Mouse (Mus musculus): ENCODE results near the gene Hist1h2ad. TPM values are rescaled to one million over a fixed set of nuclear protein-coding genes. Genes with fewer than 3 reads are reported as not detected.

The Hist1h2ad gene
- total and polyA plus RNA-seq, 3 experiments: 13.2 to 744 TPM; not detected in 1

GRCm38 (mm10) chr13:23595185-23595584, 21.0 kb downstream of the Hist1h2ad start:
- Histone ChIP-seq H3K79me2 (replicated peaks; ENCODE audit: control insufficient read depth, extremely low read depth, insufficient read depth, poor library complexity, severe bottlenecking) (no peaks in the 10 kb centered on the region), H3K27ac (ENCODE audit: insufficient read depth, low read depth) (no peak overlapping the region), H3K4me3 (replicated peaks in 1 of 3; ENCODE audit: low read depth in 2 of 3, low read length in 2 of 3, poor library complexity in 1 of 3) (no peak overlapping the region), H3K4me1 (ENCODE audit: control insufficient read depth in 1 of 2, insufficient read depth in 2 of 2) (peaks cover 2 to 34% of the 10 kb centered on the region in 2 experiments; a peak in 3 of 4 replicates), H3K9ac (ENCODE audit: insufficient read depth, low read depth) (no peak overlapping the region), H3K36me3 (replicated peaks in 1 of 2; ENCODE audit: control insufficient read depth in 1 of 2, insufficient read depth in 1 of 2, low read length in 1 of 2) (no peaks in the 10 kb centered on the region), H3K9me3 (replicated peaks; ENCODE audit: low read length) (no peaks in the 10 kb centered on the region), H3K27me3 (replicated peaks) (no peaks in the 10 kb centered on the region), H3K4me2 (ENCODE audit: insufficient read depth, low read depth, poor library complexity, severe bottlenecking) (no peak overlapping the region)
- DNase-seq (ENCODE audit: extremely low read depth): no peak
- in situ Hi-C loops (cut with MboI; ENCODE audit: low pct_ligation_motif_present, low pct_unique_long_range_greater_than_20kb, low sequenced_read_pairs) (no loop called here), dilution Hi-C loops (cut with MboI; ENCODE audit: extremely low pct_ligation_motif_present, extremely low pct_unique_long_range_greater_than_20kb, low sequenced_read_pairs) (no loop called here)
- TF ChIP-seq POLR2A (IDR thresholded peaks at IDR 0.05; ENCODE audit: low read depth, low read length) (no peak), RCOR1 (conservative IDR thresholded peaks at IDR 0.05; ENCODE audit: low read depth, low read length) (no peak), MAFK (IDR thresholded peaks at IDR 0.05; ENCODE audit: insufficient replicate concordance, low read length) (no peak), HCFC1 (IDR thresholded peaks at IDR 0.05; ENCODE audit: low read depth, low read length) (no peak), IRF4 (IDR thresholded peaks at IDR 0.05; ENCODE audit: low read depth, low read length) (no peak), CTCF (conservative IDR thresholded peaks at IDR 0.05 in 1 of 2, IDR thresholded peaks at IDR 0.05 in 1 of 2; ENCODE audit: low read depth in 2 of 2, low read length in 2 of 2) (no peak), ZC3H11A (IDR thresholded peaks at IDR 0.05; ENCODE audit: low read depth, low read length) (no peak), KAT2A (IDR thresholded peaks at IDR 0.05; ENCODE audit: insufficient replicate concordance, low read length) (no peak), PAX5 (IDR thresholded peaks at IDR 0.05; ENCODE audit: low read length) (no peak), CHD2 (IDR thresholded peaks at IDR 0.05; ENCODE audit: low read length) (no peak), MYC (IDR thresholded peaks at IDR 0.05; ENCODE audit: low read depth, low read length) (no peak), BHLHE40 (IDR thresholded peaks at IDR 0.05; ENCODE audit: low read depth, low read length) (no peak), SMC3 (IDR thresholded peaks at IDR 0.05; ENCODE audit: low read depth, low read length) (no peak)

GRCm38 (mm10) chr13:23595622-23596372, 21.6 kb downstream of the Hist1h2ad start:
- no peaks in the 10 kb centered on the region for H3K36me3 ChIP-seq (replicated peaks in 1 of 2; ENCODE audit: control insufficient read depth in 1 of 2, insufficient read depth in 1 of 2, low read length in 1 of 2)
- H3K4me3 ChIP-seq (replicated peaks in 1 of 3; ENCODE audit: low read depth in 2 of 3, low read length in 2 of 3, poor library complexity in 1 of 3): no peak overlapping the region
- H3K79me2 ChIP-seq (replicated peaks; ENCODE audit: control insufficient read depth, extremely low read depth, insufficient read depth, poor library complexity, severe bottlenecking): no peaks in the 10 kb centered on the region
- peaks cover 2 to 31% of the 10 kb centered on the region in 2 experiments; a peak in 3 of 4 replicates for H3K4me1 ChIP-seq (ENCODE audit: control insufficient read depth in 1 of 2, insufficient read depth in 2 of 2)
- H3K9me3 ChIP-seq (replicated peaks; ENCODE audit: low read length): no peaks in the 10 kb centered on the region
- TF ChIP-seq EP300 (IDR thresholded peaks at IDR 0.05; ENCODE audit: low read length): no peak
- TF ChIP-seq CHD2 (IDR thresholded peaks at IDR 0.05; ENCODE audit: low read length): no peak
- no peak for TF ChIP-seq MAFK (IDR thresholded peaks at IDR 0.05; ENCODE audit: insufficient replicate concordance, low read length)
- no peak for TF ChIP-seq ZKSCAN1 (IDR thresholded peaks at IDR 0.05; ENCODE audit: borderline replicate concordance, low read depth, low read length)
- no peak for TF ChIP-seq SIN3A (IDR thresholded peaks at IDR 0.05; ENCODE audit: low read length)
- TF ChIP-seq ETS1 (conservative IDR thresholded peaks at IDR 0.05; ENCODE audit: low read depth, low read length): no peak
- TF ChIP-seq MEF2A (IDR thresholded peaks at IDR 0.05; ENCODE audit: borderline replicate concordance, low read depth, low read length): no peak
- TF ChIP-seq RAD21 (IDR thresholded peaks at IDR 0.05; ENCODE audit: low read depth, low read length): no peak
- TF ChIP-seq MAX (IDR thresholded peaks at IDR 0.05; ENCODE audit: low read length): no peak
- TF ChIP-seq JUND (conservative IDR thresholded peaks at IDR 0.05; ENCODE audit: low read depth, low read length): no peak
- no peak for TF ChIP-seq JUN (IDR thresholded peaks at IDR 0.05; ENCODE audit: insufficient read depth, low read depth, low read length)
- no peak for TF ChIP-seq MXI1 (IDR thresholded peaks at IDR 0.05; ENCODE audit: low read depth, low read length)
- no peak for TF ChIP-seq POLR2A (IDR thresholded peaks at IDR 0.05; ENCODE audit: low read depth, low read length)
- TF ChIP-seq GABPA (IDR thresholded peaks at IDR 0.05; ENCODE audit: insufficient replicate concordance, low read depth, low read length): no peak
- DNase-seq (ENCODE audit: extremely low read depth): no peak
- H3K27ac ChIP-seq (ENCODE audit: insufficient read depth, low read depth): no peak overlapping the region
- H3K4me2 ChIP-seq (ENCODE audit: insufficient read depth, low read depth, poor library complexity, severe bottlenecking): no peak overlapping the region
- in situ Hi-C loops (cut with MboI; ENCODE audit: low pct_ligation_motif_present, low pct_unique_long_range_greater_than_20kb, low sequenced_read_pairs) (no loop called here), dilution Hi-C loops (cut with MboI; ENCODE audit: extremely low pct_ligation_motif_present, extremely low pct_unique_long_range_greater_than_20kb, low sequenced_read_pairs) (no loop called here)
- H3K9ac ChIP-seq (ENCODE audit: insufficient read depth, low read depth): no peak overlapping the region
- no peaks in the 10 kb centered on the region for H3K27me3 ChIP-seq (replicated peaks)

All from CH12.LX (cell line).